Mouse (Mus musculus) ovary, postnatal 14 days (tissue): Measurements from ENCODE around the gene Olfr1395.
"Not testable (repeated sequence)": the region's sequence is repeated elsewhere in the genome, so short reads cannot be mapped to it uniquely, and the experiment has no call there.

ENCODE experiments used
- DNase-seq: peaks from one replicate; pipeline ENCODE4 v3.0.0; 2022; ENCODE audit warnings: low spot score

Olfr1395 gene

GRCm38 (mm10) chr11:49175345-49175744 lies 33.3 kb downstream of the Olfr1395 start:
- DNase-seq = no peak

- DNase-seq = not testable (repeated sequence)
Observed at GRCm38 (mm10) chr11:49176047-49176779, 34.1 kb downstream of the Olfr1395 start.

GRCm38 (mm10) chr11:49183172-49183571 lies 41.1 kb downstream of the Olfr1395 start:
- no peak for DNase-seq

GRCm38 (mm10) chr11:49186452-49186851 lies 44.4 kb downstream of the Olfr1395 start:
- no peak for DNase-seq

GRCm38 (mm10) chr11:49186955-49187488 lies 44.9 kb downstream of the Olfr1395 start, which contains the start of gene Btnl9:
Gene Btnl9, minus strand, starts transcription at chr11:49187159.
- no peak for DNase-seq

GRCm38 (mm10) chr11:49187701-49188100 lies 45.6 kb downstream of the Olfr1395 start:
- no peak for DNase-seq

- DNase-seq = peak; percentile 57
Observed at GRCm38 (mm10) chr11:49189737-49190136, 47.7 kb downstream of the Olfr1395 start.

GRCm38 (mm10) chr11:49191083-49191482 lies 49.0 kb downstream of the Olfr1395 start:
- no peak for DNase-seq

GRCm38 (mm10) chr11:49194771-49195170 lies 52.7 kb downstream of the Olfr1395 start:
- DNase-seq = not testable (repeated sequence)

- no peak for DNase-seq
Observed at GRCm38 (mm10) chr11:49195819-49196322, 53.8 kb downstream of the Olfr1395 start.
